Mouse (Mus musculus) liver, embryonic 13.5 days (tissue): Measurements from ENCODE around the gene Gm20850. TPM values are rescaled to one million over a fixed set of nuclear protein-coding genes. Genes with fewer than 3 reads are reported as not detected.
"Not testable (repeated sequence)": the region's sequence is repeated elsewhere in the genome, so short reads cannot be mapped to it uniquely, and the experiment has no call there.

Source experiments
- ATAC-seq: fragments of 200-750 bp; cut with Nextera tagmentation; 2 replicates; pipeline ENCODE4 v1.8.0; 2017; ENCODE audit warnings: low read depth, mild to moderate bottlenecking, moderate number of reproducible peaks, moderate library complexity
- DNase-seq: peaks from one replicate; pipeline ENCODE4 v3.0.0; 2022
- H3K27ac ChIP-seq: fragments of 300-500 bp; sonication (generic); 2 replicates; pipeline ENCODE4 v1.5.1; 2015; ENCODE audit warnings: moderate library complexity, mild to moderate bottlenecking, inconsistent platforms
- H3K27me3 ChIP-seq: fragments of 300-500 bp; sonication (generic); 2 replicates; pipeline ENCODE4 v1.6.1; 2015; ENCODE audit warnings: mild to moderate bottlenecking, inconsistent platforms
- H3K36me3 ChIP-seq: fragments of 300-500 bp; sonication (generic); 2 replicates; pipeline ENCODE4 v1.6.1; 2015; ENCODE audit warnings: mild to moderate bottlenecking, inconsistent platforms
- H3K4me1 ChIP-seq: fragments of 300-500 bp; sonication (generic); replicated peaks from 2 replicates; pipeline ENCODE4 v1.6.1; 2015; ENCODE audit warnings: inconsistent platforms
- H3K4me2 ChIP-seq: fragments of 300-500 bp; sonication (generic); 2 replicates; pipeline ENCODE4 v1.6.1; 2015; ENCODE audit warnings: inconsistent platforms, mild to moderate bottlenecking, moderate library complexity
- H3K4me3 ChIP-seq: fragments of 300-500 bp; sonication (generic); replicated peaks from 2 replicates; pipeline ENCODE4 v1.5.1; 2015; ENCODE audit warnings: mild to moderate bottlenecking, inconsistent platforms
- H3K9ac ChIP-seq: fragments of 300-500 bp; sonication (generic); 2 replicates; pipeline ENCODE4 v1.6.1; 2015; ENCODE audit warnings: mild to moderate bottlenecking, inconsistent platforms
- H3K9me3 ChIP-seq: fragments of 300-500 bp; sonication (generic); replicated peaks from 2 replicates; pipeline ENCODE4 v1.6.1; 2016; ENCODE audit warnings: inconsistent platforms
- WGBS: fragments of 180-500 bp; shearing (Covaris S2); methylation state at CpG from one replicate; pipeline ENCODE4 v1.1.7; 2015; ENCODE audit not compliant: insufficient replicate concordance; 5-methylcytosine and 5-hydroxymethylcytosine counted together
- polyA plus RNA-seq: library from polyadenylated mRNA; unstranded; fragments of >200 nt; fragmentation: Nextera tagmentation; extraction: Ambion mirVana; gene quantifications from 2 replicates; pipeline ENCODE4 v1.2.1, GENCODE M21; 2015

Gene Gm20850
- polyA plus RNA-seq: not detected in 2 replicates

DNA sequence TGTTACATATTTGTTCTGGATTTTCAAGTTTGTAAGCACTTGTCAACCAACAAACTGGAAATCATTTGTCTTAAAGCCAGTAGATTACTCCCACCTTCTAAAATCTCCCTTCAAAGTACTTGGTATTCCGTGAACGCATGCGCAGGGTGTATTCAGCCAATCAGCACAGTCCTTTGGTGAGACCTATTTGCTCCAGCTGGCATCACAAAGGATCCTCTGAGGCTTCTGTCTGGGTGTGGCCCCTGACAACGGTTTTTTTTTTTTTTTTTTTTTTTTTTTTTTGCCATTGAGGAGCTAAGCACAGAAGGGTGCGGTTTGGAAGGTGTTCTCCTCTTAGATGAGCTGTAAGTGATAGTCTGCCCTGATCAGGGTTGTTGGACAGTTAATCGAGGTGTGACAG, at the start of gene Gm20850:
Gene Gm20850, plus strand, starts transcription at position 301 of the 400 bp plus-strand sequence.
- not testable (repeated sequence) for H3K9ac ChIP-seq, H3K9me3 ChIP-seq, DNase-seq, H3K27me3 ChIP-seq, ATAC-seq, H3K4me1 ChIP-seq, H3K4me2 ChIP-seq, H3K36me3 ChIP-seq, H3K4me3 ChIP-seq, H3K27ac ChIP-seq
- no CpG with 5 or more reads among the region's 6 CpGs for WGBS
